Mouse (Mus musculus) spleen, adult 2 months (tissue): ENCODE data around the gene Fads2.

Source experiments
- CTCF ChIP-seq: fragments of 200-500 bp; IDR thresholded peaks from 2 replicates; pipeline ENCODE4 v1.5.1; 2011; ENCODE audit warnings: mild to moderate bottlenecking, inconsistent platforms; ENCODE audit not compliant: insufficient read depth, insufficient read length, insufficient replicate concordance; ENCODE audit errors: extremely low read depth
- POLR2A ChIP-seq: fragments of 200-500 bp; IDR thresholded peaks from 2 replicates; pipeline ENCODE4 v1.6.1; 2011; ENCODE audit warnings: low read depth, low read length, inconsistent platforms

DNA sequence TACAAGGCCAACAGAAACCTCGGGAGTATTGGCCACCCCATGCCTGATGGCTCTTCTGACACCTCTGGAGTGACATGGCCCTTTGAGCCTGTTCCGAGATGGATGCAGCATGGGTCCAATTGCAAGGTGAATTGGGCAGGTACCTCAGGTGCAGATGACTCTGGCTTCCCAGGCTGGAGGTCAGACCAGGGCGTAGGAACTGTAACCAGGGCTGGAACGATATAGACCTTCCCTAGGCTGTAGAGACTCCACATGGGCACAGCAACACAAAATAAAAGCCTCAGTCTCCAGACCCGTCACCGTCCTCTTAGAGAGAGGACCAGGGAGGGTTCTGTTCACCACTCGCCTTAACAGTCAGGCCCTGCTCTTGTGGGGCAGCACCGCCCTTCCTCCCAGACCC lies 39.3 kb downstream of the Fads2 start:
- TF ChIP-seq CTCF (no peak), POLR2A (no peak)
